Mouse (Mus musculus) telencephalon, adult 2 months (tissue): Measurements from ENCODE around the gene Hip1r.

ENCODE experiments used
- DNase-seq: peaks from one replicate; pipeline ENCODE4 v3.0.0-alpha.2; 2011; ENCODE audit warnings: low read depth, low spot score

The Hip1r gene

DNA sequence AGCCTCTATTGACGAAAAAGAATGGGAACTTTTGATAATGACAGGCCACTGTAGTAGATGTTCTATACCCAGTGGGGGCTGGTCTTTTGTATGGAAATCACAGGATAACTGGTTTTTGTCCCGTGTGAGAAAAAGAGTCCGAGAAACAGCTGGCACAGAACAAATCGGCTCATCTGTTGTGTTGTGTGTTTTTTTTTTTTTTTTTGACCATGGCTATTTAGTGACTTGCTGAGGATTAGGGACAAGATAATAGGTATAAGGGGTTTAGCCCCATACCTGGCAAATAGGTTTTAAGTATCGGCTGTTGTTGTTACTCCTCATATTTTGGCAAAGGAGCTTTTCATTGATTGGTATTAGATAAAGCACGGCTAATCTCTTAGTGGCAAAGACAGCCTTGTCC, 975 bp upstream of the Hip1r start:
- no peak for DNase-seq

DNA sequence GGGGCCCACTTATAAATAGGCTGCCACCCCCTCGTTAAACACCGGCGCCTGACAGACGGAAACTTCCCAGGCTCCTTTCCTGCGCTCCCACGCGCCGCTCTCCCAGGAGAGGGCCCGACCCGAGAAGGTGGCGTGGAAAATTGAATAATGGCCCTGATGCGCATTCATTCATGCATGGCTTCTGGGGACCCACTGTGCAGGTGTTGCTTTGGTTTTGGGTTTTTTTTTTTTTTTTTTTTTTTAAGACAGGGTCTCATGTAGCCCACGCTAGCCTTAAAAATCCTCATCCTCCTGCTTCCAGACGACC, 704 bp downstream of the Hip1r start:
- no peak for DNase-seq

DNA sequence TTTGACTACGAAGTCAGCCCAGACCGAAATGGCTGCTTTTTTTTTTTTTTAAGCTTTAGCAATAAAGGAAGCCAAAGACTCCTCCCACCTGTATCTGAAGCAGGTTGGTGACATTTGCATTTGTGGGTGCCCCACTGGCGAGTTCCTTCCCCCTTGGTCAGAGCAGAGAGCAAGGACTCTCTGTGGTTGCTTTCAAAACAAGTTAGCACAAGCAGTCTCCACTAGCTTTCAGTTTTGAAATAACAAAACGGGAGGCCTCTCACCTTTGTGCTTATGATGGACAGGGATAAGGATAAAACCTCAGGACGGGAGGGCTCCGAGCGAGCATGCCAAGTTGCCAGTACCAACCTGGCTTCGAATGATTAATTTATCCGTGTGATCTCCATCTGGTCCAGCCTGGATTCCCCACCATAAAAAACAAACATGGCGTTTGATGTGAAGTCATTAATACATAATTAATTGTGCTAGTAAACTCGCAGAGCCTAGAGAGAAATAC, 1.2 kb downstream of the Hip1r start:
- no peak for DNase-seq

GRCm38 (mm10) chr5:123975668-123976180, 2.3 kb downstream of the Hip1r start:
- no peak for DNase-seq

GRCm38 (mm10) chr5:123977231-123977630, 3.8 kb downstream of the Hip1r start:
- DNase-seq, result no peak

DNA sequence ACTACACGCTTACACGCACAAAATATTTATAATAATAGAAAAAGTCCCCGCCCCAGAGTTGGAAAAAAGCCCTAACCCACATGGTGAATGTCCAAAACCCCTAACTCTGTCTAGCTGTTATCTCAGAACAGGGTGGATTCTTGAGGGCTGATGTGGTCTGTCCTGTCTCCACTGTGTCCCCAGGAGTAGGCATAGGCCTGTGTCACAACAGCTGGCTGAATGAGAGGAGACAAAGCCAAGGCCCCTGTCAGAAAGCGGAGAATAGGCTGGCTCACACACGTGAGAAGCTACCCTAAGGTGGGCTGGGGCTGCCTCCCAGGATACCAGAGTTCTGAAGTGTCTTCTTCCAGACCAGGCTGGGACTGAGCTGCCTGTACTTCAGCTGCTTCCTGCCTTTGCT, 4.7 kb downstream of the Hip1r start:
- no peak for DNase-seq

DNA sequence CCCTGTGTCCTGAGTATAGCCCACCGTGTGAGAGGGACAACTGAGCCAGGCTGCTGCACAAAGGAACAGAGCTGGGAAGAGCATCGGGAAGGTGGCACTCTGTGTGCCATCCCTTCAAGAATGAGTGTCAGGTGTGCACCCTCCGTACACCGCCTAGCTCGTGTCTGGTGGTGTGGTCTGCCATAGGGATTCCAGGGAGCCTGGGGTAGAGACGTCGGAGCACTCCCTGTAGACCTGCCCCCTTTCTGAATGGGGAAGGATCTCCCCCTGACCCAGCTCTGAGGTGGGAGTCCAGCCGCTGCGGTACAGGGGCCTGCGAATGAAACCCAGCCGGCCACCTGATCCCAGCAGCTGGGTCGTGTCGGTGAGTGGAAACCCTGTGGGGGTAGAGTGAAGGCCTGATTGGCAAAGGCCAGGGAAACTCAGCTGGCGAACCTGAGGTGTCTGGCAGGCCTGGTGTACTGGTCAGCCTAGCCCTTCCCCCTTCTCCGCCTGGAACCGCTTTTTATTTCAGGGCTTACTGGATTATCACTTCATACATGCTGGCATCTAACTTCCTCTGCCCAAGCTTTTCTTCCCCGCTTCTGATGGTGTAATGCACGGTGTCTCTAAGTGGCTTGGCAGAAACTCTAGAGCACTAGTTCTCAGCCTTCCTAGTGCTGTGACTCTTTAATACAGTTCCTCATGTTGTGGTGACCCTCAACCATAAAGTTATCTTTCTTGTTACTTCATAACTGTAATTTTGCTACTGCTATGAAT, 6.0 kb downstream of the Hip1r start:
- DNase-seq, result no peak

DNA sequence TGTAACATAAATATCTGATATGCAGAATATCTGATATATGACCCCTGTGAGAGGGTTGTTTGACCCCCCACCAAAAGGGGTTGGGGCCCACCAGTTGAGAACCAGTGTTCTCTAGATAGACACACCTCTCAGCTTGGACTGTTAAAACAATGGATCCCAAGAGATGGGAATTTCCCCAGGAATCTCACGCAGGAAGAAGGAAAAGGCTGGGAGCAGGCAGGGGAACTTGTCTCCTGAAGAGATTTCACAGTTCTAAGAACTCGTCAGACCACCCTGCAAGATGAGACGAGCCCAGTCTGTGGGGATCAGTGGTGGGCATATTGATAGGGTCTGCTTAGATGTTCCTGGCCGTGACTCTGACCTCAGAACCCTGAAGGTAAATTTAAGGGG, 6.5 kb downstream of the Hip1r start:
- DNase-seq, result no peak

GRCm38 (mm10) chr5:123980521-123981249, 7.3 kb downstream of the Hip1r start:
- DNase-seq, result no peak

- DNase-seq, result no peak
Measured at GRCm38 (mm10) chr5:123981250-123981554, 7.8 kb downstream of the Hip1r start.

DNA sequence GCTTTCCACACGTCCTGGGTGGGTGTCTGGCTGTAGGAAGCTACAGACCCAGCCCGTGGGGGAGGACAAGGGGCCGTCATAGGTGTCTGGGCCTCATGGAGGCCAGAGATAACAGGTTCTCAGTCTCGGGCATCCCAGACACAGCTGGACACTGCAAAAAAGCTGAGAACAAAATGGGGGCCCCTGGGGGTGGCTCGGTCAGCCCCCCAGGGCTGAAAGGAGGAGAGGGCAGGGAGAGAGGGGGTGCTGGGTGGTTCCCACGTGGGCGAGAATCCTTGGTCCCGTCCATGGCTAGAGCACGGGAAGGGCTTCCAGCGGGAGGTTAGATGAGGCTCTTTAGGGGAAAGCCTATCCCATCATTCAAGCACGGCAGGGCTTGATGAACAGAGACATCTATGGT, 9.4 kb downstream of the Hip1r start:
- DNase-seq, result no peak

DNA sequence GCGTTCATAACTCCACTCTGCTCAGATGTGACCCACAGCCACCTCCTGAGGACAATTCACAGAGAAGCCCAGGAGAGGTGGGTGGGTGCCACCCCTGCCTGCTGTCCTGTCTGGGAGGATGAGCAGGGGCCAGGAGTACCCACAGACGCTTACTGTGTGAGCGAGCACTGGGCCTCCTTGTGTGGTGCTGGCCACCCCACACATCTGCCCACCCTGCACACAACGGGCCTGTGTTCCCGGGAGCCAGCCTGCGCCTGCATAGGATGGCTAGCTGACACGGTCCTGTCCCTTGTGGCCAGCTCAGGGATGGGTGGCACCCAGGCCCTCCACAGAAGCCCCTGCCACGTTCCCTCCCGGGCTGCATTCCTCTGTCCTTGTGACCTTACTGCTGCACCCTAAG, 12.0 kb downstream of the Hip1r start:
- DNase-seq, result no peak

DNA sequence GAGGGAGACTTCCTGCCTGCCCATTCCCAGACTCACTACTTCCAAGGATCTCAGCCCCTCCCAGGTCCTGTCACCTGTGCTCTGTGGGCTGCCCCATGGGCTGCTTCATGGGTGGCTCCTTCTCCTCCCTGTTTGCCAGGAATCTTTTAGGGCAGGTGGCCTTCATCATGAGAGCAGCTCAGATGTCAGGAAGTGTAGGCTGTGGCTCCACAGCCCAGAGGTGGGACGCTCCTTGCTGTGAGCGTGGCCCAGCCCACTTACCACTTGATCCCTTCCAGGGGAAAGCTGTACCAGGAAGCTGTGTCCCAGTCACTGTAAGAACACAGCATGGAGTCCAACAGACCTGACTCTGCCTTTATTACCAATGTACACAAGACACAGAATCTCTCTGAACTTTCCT, 13.5 kb downstream of the Hip1r start:
- no peak for DNase-seq

DNA sequence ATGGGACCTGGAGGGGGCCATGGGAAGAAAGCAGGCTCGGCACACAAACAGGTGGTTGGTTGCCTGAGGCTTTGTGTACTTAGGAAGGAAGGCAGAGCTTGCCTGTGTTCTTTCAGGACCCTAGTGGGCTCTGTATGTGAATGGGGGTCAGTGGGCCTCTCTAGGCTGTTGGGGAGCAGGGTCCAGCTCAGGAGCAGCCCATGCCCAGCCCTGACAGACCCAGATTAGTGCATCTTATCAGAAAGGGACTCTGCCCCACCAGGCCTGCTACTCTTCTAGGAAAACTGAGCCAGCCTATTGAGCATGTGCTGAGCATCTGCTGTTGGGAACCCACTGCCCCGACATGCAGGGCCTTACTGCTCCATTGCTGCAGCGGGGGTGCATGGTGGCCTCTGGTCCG, 14.1 kb downstream of the Hip1r start:
- DNase-seq, result no peak

DNA sequence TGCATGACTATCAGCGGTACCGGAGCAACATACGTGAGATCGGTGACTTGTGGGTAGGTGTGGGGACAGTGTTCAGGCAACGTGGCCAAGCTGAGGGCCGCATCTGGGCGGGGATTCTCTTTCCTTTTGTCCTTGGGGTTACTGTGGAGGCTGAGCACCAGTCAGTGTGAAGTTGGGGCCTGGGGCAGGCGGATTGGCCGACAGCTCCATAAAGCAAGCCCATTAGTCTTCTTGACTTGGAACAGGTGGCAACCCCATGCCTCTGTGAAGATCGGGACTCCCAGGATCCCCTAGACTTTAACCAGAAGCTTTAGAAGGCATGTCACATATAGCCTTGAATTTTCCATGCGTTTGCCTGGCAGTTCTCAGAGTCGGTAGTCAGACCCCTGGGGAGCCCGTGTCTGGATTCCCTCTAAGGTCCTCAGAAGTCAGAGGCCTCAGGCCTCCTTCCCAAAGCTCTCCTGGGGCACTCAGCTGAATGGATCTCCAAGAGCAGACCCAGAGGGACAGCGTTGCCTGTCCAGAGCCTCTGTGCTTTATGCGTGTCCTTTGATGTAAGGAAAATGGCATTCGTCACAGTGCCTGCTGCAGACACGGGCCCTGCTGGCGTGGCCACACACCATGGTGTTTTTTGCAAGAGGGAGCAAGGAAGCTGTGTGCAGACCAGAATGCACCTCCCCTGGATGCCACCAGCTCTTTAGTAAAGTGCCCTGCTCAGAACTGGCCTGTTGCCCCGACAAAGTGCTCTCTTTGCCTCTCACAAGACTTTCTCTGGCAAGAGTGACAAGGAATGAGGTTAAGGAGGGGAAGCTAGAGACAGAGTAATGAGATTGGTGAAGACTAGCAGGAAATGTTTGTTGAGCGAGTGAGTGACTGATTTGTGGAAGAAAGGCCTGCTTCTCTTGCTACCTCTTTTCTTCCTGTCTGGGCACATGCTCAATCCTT, 16.8 kb downstream of the Hip1r start:
- no peak for DNase-seq

DNA sequence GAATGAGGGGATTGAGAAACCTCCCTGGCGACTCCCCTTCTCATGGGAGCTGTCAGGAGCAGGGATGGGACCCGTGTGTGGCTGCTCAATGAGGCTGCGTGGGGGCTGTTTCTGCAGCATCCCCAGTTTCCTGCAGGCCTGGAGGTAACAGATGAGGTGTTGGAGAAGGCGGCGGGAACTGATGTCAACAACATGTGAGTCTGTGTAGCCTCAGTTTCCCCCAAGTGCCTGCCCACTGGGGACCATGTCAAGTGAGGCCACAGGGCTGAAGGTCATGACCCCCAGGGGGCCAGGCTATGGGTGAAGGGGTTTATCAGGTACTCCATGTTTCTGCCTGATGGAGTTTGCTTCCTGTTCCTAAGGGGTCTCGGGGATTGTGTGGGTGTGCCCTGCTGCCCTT, 17.9 kb downstream of the Hip1r start:
- DNase-seq, result no peak

GRCm38 (mm10) chr5:123992193-123992637, 18.8 kb downstream of the Hip1r start:
- DNase-seq, result no peak

DNA sequence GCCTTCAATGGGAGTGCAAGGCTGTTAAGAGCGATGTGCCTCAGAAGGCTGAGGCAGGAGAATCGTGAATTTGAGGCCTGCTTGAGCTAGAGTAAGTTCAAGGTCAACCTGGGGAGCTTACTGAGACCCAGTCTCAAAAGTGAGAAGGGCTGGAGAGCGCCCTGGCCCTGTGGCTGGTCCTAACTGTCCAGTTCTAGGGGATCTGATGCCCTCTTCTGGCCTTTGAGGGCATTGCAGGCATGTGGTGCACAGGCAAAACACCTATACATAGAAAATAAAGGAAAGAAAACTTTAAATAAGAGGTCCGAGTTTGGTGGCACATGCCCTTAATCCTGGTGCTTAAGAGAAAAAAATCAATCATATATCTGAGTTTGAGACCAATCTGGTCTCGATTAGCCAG, 19.4 kb downstream of the Hip1r start:
- no peak for DNase-seq

- peak; percentile 81 for DNase-seq
Measured at GRCm38 (mm10) chr5:123993263-123994036, 20.0 kb downstream of the Hip1r start.

DNA sequence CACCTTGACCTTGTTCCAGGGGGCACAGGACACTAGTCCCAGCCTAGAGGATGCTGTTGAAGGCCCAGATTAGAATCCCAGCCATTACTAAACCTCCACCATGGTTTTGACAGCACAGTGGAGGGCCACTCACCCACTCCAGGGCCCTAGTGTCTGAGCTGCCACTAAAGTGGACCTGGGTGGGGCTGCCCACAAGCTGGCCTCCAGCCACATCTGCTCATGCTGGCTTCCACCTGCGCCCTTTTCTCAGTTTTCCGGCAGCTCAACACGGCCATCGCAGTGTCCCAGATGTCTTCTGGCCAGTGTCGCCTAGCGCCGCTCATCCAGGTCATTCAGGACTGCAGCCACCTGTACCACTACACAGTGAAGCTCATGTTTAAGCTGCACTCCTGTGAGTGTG, 21.0 kb downstream of the Hip1r start:
- no peak for DNase-seq

- DNase-seq, result no peak
Measured at GRCm38 (mm10) chr5:123995388-123995787, 22.0 kb downstream of the Hip1r start.
